Mouse (Mus musculus): ENCODE measurements around the gene Man2a1. TPM values are rescaled to one million over a fixed set of nuclear protein-coding genes. Genes with fewer than 3 reads are reported as not detected.

The Man2a1 gene
- total RNA-seq, 2 experiments from 2014 or later = 8.0 to 13.1 TPM

DNA sequence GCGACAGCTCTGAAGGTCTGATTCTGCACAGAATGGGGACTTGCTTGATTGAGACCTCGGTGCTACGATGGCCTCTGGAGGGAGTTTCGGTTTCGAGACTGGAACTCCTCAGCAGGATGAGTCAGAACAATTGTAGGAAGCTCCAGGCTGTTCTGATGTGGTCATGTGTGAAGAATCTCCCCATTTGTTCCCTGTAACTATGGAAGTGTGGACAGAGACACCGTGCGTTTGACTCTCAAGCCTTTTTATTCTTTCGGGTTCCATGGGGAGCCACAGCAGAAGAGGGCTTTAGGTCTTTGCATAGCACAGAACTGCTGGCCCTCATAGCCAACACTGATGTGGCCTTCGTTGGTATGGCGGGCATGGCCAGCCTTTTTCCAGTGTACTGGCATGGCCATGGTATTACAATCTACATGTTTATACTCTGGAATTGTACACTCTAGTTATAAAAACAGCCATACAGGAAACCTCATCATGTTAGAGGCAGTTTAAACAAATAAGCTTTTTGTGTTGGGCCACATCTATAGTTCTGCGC, 21.9 kb downstream of the Man2a1 start:
- ATAC-seq (replicated peaks; ENCODE audit: low FRiP score, poor library complexity, severe bottlenecking) = no peak

GRCm38 (mm10) chr17:64624439-64624838, 23.9 kb downstream of the Man2a1 start:
- no peak for ATAC-seq (replicated peaks; ENCODE audit: low FRiP score, poor library complexity, severe bottlenecking)

DNA sequence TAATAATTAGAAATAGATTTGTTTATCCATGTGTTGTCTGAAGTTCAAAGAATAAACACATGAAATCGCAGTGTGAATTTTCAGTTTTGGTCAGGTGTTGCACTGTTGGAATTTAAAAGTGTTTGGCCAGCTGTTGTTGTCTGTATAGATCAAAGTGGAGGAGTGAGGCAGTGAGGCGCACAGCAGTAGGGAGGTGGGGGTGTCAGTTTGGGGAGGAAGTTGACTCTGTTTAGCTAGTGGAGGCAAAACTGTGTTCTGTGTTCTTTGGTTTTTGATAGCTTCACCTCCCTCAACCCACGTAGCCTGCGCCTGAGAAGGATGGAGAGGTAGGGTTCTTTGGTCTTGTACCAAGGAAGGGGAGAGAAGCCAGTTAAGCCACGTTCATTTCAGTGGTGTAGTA, 28.3 kb downstream of the Man2a1 start:
- ATAC-seq (replicated peaks; ENCODE audit: low FRiP score, poor library complexity, severe bottlenecking) = no peak

GRCm38 (mm10) chr17:64629486-64629885, 28.9 kb downstream of the Man2a1 start:
- ATAC-seq (replicated peaks; ENCODE audit: low FRiP score, poor library complexity, severe bottlenecking) = no peak

DNA sequence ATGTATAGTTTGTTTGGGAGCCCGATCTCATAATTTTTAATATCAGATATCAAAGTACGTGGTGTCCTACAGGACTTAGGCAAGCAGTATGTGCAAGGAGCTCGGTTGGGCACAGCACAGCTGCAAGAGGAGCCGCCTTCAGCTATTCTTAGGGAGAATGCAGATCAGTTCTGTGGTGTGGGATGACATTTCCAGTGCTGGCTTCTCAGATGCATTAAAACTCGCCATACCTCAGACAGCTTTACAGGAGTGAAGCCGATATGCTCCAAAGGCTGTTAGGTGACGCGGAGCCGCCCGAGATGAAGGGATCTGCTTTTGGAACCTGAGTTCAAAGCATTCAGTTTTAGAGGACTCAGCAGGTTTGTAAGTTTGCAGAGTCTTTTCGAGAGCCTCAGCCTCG, 30.0 kb downstream of the Man2a1 start:
- no peak for ATAC-seq (replicated peaks; ENCODE audit: low FRiP score, poor library complexity, severe bottlenecking)

GRCm38 (mm10) chr17:64637868-64638537, 37.5 kb downstream of the Man2a1 start:
- ATAC-seq (replicated peaks; ENCODE audit: low FRiP score, poor library complexity, severe bottlenecking) = no peak

GRCm38 (mm10) chr17:64641376-64641775, 40.8 kb downstream of the Man2a1 start:
- no peak for ATAC-seq (replicated peaks; ENCODE audit: low FRiP score, poor library complexity, severe bottlenecking)

- no peak for ATAC-seq (replicated peaks; ENCODE audit: low FRiP score, poor library complexity, severe bottlenecking)
These were observed 43.1 kb downstream of the Man2a1 start for GRCm38 (mm10) chr17:64643644-64644043.

GRCm38 (mm10) chr17:64644888-64645605, 44.5 kb downstream of the Man2a1 start:
- ATAC-seq (replicated peaks; ENCODE audit: low FRiP score, poor library complexity, severe bottlenecking) = no peak

DNA sequence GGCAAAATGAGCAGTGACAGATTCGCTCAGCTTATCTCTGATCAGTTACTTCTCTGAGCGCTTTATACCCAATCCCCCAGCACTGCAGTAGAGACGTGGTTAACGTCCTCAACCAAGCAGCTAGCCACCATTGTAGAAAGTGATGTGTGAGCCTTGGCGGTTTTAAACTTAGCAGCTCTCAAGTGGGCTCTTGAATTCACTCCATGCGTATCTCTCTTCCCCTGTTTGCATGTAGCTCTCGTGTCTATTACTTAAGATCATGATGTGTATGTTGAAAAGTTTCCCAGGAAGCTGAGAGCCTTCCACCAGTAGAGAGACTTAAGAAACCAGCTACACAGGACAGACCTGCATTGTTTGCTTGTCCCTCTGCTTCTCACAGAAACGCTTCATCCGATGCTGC, 46.9 kb downstream of the Man2a1 start:
- ATAC-seq (replicated peaks; ENCODE audit: low FRiP score, poor library complexity, severe bottlenecking) = no peak

DNA sequence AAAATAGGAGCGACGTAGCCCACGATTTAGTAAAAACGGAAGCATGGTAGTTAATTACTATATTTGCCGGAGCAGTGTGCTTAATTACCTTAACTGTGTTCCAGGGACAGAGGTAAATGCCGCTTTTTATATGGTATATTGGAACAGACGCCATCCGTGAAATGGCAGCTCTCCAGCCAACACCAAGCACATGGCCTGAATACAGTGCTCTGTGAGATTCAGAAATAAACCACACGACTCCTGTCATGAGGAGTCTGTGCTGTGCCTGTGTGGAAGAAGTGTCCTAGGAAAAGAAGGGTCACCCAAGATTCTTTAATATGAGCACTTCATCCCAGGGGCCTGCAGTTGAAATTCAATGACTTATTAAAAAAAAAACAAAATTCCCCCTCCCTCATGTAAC, 50.2 kb downstream of the Man2a1 start:
- ATAC-seq (replicated peaks; ENCODE audit: low FRiP score, poor library complexity, severe bottlenecking) = no peak

DNA sequence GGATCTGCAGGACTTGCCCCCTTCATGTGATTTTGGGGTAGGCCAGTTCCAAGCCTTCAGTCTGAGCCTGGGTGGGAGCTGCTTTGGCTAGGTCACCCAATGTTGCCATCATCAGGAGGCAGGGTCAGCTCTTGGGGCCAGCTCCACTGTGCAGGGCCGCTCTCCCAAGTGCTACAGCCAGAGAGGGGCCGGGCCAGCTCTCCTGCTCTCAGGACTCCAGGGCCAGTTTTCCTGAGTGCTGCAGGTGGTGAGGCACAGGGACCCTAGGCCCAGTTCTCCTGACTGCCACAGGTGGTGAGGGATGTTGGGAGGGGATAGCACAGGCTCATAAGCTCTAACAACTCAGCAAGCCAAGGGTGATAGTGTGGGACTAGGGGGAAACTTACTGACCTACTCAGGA, 53.1 kb downstream of the Man2a1 start:
- no peak for ATAC-seq (replicated peaks; ENCODE audit: low FRiP score, poor library complexity, severe bottlenecking)

- ATAC-seq (replicated peaks; ENCODE audit: low FRiP score, poor library complexity, severe bottlenecking) = no peak
These were observed 59.1 kb downstream of the Man2a1 start for GRCm38 (mm10) chr17:64659682-64660081.

DNA sequence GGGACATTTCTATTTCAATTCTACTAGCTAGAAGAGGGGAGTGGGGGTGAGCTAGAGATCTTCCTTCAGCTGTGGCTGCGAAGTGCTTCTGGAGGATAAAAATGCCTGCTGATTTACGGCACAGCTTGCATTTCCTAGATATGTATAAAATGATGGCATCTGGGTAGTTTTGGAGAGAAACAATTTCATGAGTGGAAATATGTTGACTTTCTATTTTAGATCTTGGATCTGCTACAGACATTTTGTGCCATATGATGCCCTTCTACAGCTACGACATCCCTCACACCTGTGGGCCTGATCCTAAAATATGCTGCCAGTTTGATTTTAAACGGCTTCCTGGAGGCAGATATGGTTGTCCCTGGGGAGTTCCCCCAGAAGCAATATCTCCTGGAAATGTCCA, 66.0 kb downstream of the Man2a1 start:
- no peak for ATAC-seq (replicated peaks; ENCODE audit: low FRiP score, poor library complexity, severe bottlenecking)

DNA sequence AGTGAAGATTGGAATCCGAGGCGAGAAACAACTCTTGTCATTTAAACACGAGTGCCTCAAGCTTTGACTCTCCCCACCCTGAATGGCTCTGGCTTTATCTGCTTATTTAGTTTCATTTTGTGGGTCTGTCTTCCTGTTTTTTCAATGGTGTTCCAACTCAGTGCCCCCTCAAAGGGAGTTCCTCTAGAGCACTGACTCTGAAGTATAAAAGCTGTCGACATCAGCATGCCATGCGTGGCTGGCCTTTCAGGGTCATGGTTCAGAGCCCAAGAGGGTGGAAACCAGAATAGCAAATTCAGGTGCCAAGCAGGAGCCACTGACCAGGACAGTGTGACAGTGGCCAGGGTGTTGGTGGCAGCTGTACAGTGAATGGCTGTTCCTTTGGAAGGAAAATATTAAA, 68.0 kb downstream of the Man2a1 start:
- no peak for ATAC-seq (replicated peaks; ENCODE audit: low FRiP score, poor library complexity, severe bottlenecking)

DNA sequence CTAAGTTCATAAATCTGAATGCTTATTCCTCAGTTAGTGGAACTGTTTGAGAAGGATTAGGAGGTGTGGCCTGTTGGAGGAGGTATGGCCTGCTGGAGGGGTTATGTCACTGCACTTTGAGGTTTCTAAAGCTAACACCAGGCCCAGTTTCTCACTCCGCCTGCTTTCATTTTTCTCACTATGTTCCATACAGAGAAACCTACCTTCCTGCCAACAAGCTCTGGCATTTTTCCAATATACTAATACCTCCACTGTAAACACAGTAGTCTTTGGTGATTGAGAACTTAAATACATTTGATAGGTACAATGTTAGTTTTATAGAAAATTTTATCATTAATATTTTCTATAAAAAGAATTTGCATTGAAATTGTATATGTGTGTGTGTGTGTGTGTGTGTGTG, 73.9 kb downstream of the Man2a1 start:
- no peak for ATAC-seq (replicated peaks; ENCODE audit: low FRiP score, poor library complexity, severe bottlenecking)

DNA sequence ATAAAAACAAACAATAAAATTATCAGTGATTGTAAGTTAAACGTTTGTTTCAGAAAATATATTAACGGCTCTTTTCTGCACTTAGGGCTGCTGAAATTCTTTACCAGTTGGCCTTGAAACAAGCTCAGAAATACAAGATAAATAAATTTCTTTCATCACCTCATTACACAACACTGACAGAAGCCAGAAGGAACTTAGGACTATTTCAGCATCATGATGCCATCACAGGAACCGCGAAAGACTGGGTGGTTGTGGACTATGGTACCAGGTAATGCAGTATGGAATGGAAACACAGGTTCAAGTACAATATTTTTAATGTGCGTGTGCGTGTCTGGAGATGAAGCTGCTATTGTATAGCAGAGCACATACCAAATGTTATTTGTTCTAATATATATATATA, 74.4 kb downstream of the Man2a1 start:
- ATAC-seq (replicated peaks; ENCODE audit: low FRiP score, poor library complexity, severe bottlenecking) = no peak

DNA sequence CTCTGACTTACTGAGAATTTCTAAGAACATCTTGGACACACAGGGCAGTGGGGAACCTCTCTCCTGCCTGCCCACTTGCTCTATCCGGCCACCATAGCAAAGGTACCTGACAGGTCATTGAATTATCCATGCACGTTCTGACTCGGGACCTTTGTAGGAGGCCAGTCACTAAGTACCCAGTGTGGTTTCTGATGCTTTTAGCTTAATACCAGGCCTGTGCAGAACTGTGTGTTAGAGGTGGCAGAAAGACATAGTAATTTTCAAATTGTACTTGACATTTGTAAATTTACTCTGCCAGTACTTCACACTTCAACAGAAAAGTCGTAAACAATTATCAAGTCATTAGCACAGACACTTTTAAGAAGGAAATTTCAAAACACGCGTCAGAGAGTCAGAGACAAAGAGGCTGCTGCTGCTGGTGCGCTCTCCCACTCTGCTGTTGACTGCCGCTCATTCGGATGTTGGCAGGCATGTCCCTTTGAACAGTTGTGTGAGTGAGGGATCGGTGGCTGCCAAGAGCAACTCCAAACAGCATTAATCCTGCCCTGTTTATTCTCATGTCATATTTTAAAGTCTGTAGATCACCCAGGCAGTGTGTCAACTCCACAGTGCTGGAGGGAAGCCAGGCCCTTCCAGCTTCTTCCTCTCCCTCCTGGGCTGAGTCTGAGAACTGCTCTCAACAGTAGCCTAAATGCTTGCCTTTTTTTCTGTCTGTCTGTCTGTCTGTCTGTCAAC, 76.4 kb downstream of the Man2a1 start:
- ATAC-seq (replicated peaks; ENCODE audit: low FRiP score, poor library complexity, severe bottlenecking) = no peak

DNA sequence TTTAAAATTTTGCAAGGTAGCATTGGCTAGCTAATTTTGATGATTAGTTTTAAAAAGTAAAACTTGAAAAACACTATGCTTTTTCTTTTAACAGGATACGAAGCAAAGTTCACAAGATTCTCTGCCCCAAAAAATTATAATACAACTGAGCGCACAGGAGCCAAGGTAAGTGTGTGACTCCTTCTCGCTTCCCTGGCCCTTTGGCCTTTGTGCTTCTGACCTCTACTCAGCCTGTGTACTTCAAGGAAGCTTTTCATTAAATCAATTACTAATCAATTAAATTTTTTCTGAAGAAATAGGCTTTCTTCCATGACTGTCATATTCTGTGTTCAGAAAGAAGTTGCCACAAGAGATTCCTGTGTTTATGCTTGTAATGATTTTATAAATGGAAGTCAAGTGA, 80.9 kb downstream of the Man2a1 start:
- no peak for ATAC-seq (replicated peaks; ENCODE audit: low FRiP score, poor library complexity, severe bottlenecking)

- ATAC-seq (replicated peaks; ENCODE audit: low FRiP score, poor library complexity, severe bottlenecking) = no peak
These were observed 81.4 kb downstream of the Man2a1 start for GRCm38 (mm10) chr17:64681927-64682326.

DNA sequence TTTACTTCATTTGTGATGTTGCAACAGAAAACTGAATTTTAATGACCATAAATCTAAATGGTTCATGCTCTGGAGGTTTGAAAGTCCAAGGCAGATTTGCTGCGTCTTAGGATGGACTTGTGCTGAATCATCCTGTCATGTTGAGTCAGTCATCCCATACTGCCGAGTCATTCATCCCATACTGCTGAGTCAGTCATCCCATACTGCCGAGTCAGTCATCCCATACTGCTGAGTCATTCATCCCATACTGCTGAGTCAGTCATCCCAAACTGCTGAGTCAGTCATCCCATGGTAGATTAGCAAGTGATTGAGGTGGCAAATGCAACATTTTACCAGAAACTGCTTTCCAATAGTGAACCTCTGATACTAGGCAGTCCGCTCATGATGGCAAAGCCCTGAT, 83.6 kb downstream of the Man2a1 start:
- ATAC-seq (replicated peaks; ENCODE audit: low FRiP score, poor library complexity, severe bottlenecking) = no peak
